13 mouse cellular contexts compared by ENCODE assay signal in the genomic region with DNA sequence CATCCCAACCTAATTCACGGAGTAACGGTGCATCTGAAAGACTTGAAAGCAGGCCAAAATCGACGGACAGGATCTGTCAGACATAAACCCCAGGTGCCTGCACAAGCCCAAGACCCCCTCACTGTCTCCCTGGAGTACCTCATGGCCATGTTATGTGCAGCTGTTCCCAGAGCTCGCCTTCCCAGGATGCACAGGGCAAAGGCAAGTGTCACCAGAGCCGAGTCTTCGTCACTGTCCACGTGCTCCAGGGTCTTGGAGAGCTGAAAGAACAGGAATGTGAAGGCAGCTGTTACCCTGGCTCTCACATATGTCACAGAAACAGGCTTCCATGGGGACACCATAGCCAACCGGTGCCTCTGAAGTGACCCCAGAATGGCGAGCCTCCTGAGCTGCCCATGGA.
"Had no signal": no experiment of that assay in that cellular context is flagged by ENCODE, and none has a peak within 500 bp of the region (broad histone marks: within the 10 kb centered on the region; RNA-seq: fewer than 3 reads in every experiment).

No protein-coding gene starts in this region.

- H3K4me3 ChIP-seq: midbrain, embryonic 13.5 days; midbrain, embryonic 15.5 days; neural tube, embryonic 12.5 days; stomach, embryonic 15.5 days had no signal

- H3K4me2 ChIP-seq: lung, embryonic 14.5 days; midbrain, embryonic 11.5 days; midbrain, embryonic 13.5 days; midbrain, embryonic 15.5 days; neural tube, embryonic 12.5 days; stomach, embryonic 15.5 days had no signal

- H3K36me3 ChIP-seq: neural tube, embryonic 12.5 days; stomach, embryonic 15.5 days had no signal

- H3K27ac ChIP-seq: midbrain, embryonic 13.5 days; midbrain, embryonic 15.5 days; neural tube, embryonic 12.5 days; stomach, embryonic 15.5 days; stomach, postnatal 0 days had no signal

- H3K4me1 ChIP-seq: midbrain, embryonic 13.5 days; midbrain, embryonic 15.5 days; neural tube, embryonic 12.5 days; stomach, embryonic 15.5 days had no signal

- ATAC-seq: midbrain, embryonic 13.5 days; midbrain, embryonic 15.5 days had no signal

- H3K27me3 ChIP-seq: midbrain, embryonic 13.5 days; midbrain, embryonic 15.5 days; neural tube, embryonic 12.5 days; stomach, embryonic 15.5 days had no signal

- H3K9ac ChIP-seq: lung, embryonic 14.5 days; midbrain, embryonic 13.5 days; midbrain, embryonic 15.5 days; neural tube, embryonic 12.5 days; stomach, embryonic 15.5 days had no signal

- H3K9me3 ChIP-seq: midbrain, embryonic 13.5 days; neural tube, embryonic 12.5 days; stomach, embryonic 15.5 days had no signal

- DNase-seq: lung, adult 18-20 months; lung, embryonic 14.5 days; lung, postnatal 10 days; lung, postnatal 4 days; right cerebral cortex, postnatal 14 days; thymus, postnatal 14 days; thymus, postnatal 36 days had no signal
